Mouse (Mus musculus) adrenal gland, adult 18-20 months (tissue): ENCODE data around the gene Adi1. TPM values are rescaled to one million over a fixed set of nuclear protein-coding genes. Genes with fewer than 3 reads are reported as not detected.

Source experiments
- DNase-seq, 2 experiments: peaks; one replicate each; pipeline ENCODE4 v3.0.0; 2021 to 2022; ENCODE audit warnings: low spot score in 2 of 2
- total RNA-seq, 2 experiments: library from RNA; stranded (reverse); gene quantifications; 1 replicate in 1 of 2; 2 replicates in 1 of 2; pipeline ENCODE4 v1.2.3; 2021

Gene Adi1
- total RNA-seq, 2 experiments from 2014 or later = 74.0 to 89.9 TPM

DNA sequence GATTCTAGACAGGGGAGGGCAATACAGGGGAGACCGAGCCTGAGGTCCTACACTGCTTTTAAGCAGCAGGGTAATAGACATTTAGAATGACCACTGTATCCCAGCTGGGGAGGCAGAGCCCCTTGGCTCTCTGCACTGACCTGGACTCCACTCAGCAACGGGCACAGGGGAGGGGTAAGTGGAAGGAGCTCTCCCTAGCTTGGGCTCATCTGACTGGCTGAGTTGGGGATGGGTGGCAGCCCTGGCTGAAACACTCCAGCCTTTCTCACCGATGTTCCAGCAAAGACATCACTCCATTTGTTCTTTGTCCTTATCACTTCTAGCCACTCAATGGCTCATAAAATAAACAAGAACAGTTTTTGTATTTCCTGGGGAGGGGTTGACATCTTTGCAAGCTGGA is 18.7 kb downstream of the Adi1 start:
- DNase-seq = no peak

DNA sequence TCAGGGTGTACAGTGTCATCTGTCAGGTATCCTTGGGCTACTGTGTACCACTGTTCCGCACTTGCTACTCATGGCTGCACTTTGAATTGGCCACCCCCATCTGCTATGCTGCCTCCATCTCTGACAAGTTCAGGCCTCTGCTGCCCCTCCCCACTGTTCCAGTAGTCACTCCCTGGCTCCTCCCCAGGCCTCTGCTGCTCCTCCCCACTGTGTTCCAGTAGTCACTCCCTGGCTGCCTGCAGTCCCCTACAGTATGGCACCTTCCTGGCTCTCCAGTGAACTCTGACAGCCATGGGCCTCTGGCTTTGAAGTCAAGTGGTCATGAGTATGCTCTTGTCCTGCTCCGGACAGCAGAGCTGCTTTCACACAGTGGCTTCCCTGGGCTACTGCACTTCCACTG is 19.2 kb downstream of the Adi1 start:
- no peak for DNase-seq

GRCm38 (mm10) chr12:28694776-28695175 is 19.7 kb downstream of the Adi1 start:
- no peak for DNase-seq

DNA sequence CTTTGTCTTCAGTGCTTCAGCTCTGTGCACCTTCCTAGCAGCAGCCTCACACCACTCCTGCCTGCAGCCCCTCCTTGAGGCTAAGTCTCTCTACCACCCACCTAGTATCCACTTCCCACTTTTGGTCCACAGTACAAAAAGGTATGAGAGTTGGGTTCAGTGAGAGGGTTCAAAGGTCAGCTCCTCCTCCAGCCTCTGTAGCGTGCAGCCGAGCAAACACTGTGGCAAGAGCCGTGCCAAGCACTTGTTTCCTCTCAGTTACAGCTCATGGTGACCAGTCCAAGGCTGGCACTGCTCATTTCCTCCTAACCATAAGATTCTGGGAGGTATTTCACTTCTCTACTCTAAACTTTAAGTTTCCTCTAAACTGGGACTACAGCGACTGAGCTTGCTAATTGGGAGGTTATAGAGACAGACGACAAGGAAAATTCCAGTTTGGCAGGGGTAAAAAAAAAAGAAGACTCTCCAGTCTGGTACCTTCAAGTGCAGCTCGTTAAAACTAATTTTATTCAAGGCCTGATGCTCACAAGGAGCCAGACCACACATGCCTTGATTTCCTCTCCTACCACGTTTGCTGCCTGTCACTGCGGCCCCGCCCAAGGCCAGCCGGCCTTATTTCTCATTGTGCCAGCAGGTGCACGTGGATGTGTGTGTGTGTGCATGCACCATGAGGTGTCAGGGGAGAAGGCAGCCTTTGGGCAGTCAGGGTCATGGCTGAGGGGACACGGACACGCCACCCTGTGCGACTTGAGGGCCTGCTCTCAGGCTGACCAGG is 23.0 kb downstream of the Adi1 start:
- no peak for DNase-seq

DNA sequence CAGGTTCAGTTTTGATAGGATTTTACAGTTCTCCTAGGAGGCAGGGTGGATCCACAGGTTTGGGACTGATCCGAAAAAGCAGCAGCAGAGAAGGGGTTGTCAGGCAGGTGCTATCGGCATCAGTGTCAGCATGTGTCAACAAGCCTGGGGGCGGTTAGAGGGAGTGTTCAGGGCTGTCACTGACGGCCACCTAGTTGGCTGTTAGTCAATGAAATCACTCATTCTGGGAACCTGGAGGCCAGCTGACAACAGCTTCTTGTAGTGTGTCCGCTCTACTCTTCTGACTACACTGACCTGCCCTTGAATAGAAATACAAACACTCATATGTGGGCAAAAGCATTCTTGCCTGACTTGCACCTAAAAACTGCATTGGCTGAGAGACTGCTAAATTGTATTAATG is 24.1 kb downstream of the Adi1 start:
- no peak for DNase-seq

DNA sequence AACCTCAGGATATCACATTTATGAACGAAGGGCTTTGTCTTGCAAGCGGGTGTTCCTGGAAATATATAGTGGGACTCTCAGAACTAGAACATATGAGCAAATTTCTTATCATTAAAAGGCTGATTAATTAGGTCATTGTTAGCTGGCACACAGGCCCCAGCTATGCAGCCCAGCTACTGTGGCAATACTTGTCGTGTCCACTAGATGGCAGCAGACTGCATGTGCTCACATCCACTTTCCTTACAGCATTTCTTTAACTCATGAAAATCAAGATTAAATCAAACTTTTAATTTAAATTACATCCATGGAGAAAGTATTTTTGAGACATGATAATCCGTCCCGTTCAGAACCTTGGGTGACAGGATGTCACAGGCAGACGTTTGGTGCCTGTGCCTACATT is 24.6 kb downstream of the Adi1 start:
- peak; percentile 66 to 74 for DNase-seq

- DNase-seq = peak in 1 of 2 experiments; percentile 18
Observed at GRCm38 (mm10) chr12:28700101-28700511, 25.1 kb downstream of the Adi1 start.

- peak; percentile 47 to 51 for DNase-seq
Observed at GRCm38 (mm10) chr12:28700561-28701025, 25.6 kb downstream of the Adi1 start.

DNA sequence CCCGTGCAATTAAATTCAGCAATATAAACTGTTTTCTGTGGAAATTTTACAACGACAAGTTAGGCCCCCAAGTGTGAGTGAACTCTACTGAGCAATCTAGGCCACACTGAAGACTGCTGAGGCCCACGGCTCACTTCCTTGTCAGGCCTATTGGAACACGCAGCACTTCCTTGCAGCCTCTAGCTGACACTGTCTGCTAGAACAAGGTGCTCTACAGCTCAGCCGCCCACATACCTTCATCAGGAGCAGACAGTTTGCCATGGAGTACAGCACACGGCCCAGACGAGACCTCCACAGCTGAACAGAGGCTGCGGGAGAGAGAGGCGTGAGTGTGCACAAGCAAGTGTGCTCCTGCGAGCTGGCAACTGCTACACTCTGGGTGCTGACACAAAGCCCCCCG is 26.3 kb downstream of the Adi1 start:
- DNase-seq = no peak

GRCm38 (mm10) chr12:28704381-28704780 is 29.4 kb downstream of the Adi1 start:
- DNase-seq = peak; percentile 16 to 26

- no peak for DNase-seq
Observed at GRCm38 (mm10) chr12:28705204-28705603, 30.2 kb downstream of the Adi1 start.

GRCm38 (mm10) chr12:28708154-28708553 is 33.1 kb downstream of the Adi1 start:
- no peak for DNase-seq

DNA sequence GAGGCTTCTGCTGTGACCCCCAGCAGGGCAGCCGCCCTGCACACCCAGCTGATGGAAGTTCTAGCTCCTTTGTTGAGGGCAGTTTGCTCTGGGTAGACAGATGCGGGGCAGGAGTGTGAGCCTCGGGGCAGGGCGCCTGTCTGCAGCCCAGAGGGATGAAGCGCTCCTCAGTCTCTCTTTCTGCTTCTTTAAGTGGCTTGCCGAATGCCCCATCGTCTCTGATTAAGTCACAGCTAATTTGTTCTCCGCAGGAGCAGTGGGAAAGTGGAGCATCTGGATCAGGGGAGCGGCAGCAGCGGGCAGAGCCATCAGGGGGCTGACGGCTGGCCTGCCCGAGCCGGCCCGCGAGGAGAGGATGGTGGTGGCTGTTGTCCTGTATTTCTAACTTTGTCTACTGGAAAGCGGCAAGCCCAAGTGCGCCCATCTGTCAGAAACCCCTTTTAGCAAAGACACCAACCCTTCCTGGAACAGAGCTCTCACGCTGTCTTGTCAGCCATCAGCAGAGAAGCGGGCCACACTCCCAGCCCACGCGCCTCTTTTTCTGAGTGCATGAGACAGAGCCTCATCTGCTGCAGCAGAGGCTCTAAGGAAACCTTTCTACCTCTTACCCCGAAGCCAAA is 35.6 kb downstream of the Adi1 start:
- no peak for DNase-seq

DNA sequence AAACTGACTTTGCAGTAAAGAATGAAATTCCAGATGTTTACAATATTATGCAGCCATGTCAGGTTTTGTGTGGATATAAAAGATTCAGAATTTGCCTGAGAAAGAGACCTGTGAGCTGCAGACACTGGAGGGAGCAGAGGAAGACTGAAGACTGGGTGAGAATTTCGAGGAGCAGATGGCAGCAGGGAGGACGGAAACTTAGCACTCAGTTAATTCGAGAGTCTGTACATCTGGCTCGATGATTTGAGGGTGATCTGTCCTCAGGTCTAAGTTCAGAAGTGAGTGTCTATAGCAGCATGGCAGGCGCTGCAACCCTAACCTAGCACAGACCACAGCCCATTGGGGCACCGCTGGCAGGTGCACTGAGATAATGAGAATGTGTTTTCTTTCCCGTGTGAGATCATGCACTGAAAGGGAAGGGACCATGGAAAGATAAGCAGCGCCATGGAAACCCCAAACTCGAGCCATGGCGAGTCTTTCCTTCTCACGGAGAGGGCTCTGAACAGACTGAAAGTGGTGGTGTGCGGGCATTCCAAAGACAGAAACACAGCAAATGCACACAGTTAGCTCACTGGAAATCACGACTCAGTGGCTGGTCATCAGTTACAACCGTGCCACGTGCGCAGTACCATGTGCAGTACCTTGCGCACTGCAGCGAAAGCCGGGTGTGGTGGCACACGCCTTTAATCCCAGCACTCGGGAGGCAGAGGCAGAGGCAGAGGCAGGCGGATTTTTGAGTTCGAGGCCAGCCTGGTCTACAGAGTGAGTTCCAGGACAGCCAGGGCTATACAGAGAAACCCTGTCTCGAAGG is 40.0 kb downstream of the Adi1 start:
- no peak for DNase-seq

- DNase-seq = no peak
Observed at GRCm38 (mm10) chr12:28717066-28717465, 42.0 kb downstream of the Adi1 start.

GRCm38 (mm10) chr12:28718106-28718505 is 43.1 kb downstream of the Adi1 start:
- no peak for DNase-seq

GRCm38 (mm10) chr12:28724366-28724765 is 49.3 kb downstream of the Adi1 start:
- no peak for DNase-seq

GRCm38 (mm10) chr12:28726204-28726603 is 51.2 kb downstream of the Adi1 start:
- no peak for DNase-seq

GRCm38 (mm10) chr12:28727061-28727460 is 52.0 kb downstream of the Adi1 start:
- DNase-seq = no peak
